Mouse (Mus musculus) spleen, adult 2 months (tissue): Measurements from ENCODE around the gene Ptprcap.

Experiments used
- CTCF ChIP-seq: fragments of 200-500 bp; IDR thresholded peaks from 2 replicates; pipeline ENCODE4 v1.5.1; 2011; ENCODE audit warnings: mild to moderate bottlenecking, inconsistent platforms; ENCODE audit not compliant: insufficient read depth, insufficient read length, insufficient replicate concordance; ENCODE audit errors: extremely low read depth
- POLR2A ChIP-seq: fragments of 200-500 bp; IDR thresholded peaks from 2 replicates; pipeline ENCODE4 v1.6.1; 2011; ENCODE audit warnings: low read depth, low read length, inconsistent platforms

DNA sequence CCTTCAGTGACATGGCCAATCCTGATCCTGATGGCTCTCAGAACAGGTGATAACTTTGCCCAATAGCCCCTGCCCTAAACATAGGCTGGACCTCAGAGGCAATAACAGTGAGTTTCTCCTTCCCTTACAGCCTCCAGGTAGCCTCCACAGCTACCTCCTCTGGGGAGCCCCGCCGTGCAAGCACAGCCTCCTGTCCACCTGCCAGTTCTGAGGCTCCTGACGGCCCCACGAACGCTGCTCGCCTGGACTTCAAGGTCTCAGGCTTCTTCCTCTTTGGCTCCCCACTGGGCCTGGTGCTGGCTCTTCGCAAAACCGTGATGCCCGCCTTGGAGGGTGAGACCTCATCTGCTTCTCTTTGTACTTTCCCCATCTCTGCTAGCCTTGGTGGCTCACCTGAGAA is 44.9 kb upstream of the Ptprcap start:
- no peak for TF ChIP-seq CTCF
- no peak for TF ChIP-seq POLR2A
